Comparison of ENCODE assay signal across 8 mouse cellular contexts in the genomic region with DNA sequence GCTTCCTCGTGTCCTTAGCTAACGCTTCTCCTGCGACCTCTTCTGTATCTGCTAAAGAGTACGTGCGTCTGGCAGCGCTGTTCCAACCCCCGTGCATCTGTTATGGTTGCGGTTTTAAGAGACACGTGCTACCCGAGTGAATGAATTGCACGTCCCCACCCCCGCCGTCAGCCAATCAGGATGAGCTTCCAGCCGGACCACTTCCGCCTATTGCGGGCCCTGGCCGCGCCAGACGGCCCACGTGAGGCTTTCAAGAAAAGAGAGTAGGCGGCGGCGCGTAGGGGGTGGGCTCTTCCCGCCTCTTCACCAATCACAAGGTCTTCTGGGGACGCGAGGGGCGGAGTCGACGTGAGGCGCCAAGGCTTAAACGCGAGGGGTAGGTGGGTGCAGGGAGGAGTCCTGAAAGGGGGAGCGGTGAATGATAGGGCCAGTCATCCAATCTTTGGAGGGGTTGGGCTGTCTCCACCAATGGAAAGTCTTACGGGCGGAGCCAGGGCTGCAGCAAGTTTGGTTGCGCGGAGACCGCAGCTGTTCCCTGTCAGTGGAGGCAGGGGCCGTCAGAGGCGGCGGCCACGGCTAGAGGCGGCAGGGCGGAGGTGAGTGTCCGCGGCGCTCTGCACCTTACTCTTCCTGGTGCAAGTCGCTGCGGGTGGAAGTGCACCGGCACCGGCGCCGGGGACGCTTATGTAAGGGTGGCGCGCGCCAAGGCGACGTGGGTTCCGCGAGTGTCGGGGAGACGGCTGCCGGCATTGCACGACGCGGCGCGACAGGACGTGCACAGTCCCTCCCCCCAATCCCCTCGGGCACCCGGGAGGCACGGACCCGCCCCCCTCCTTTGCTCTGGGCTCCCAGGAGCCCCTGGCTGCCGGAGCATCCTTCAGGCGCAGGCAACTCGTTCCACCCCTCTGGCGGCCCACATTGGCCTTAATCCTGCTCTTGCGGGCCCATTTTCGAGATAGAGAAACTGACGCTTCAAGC. TPM values are rescaled to one million over a fixed set of nuclear protein-coding genes. Genes with fewer than 3 reads are reported as not detected.
DNase-seq lines count a peak whose midpoint lies in the region; ATAC-seq and TF ChIP-seq lines count a peak whose summit lies in the region.

Gene Pcx, plus strand, starts transcription at position 487 of the 978 bp plus-strand sequence.

- peaks cover 12% of the 10 kb centered on the region for H3K27me3 ChIP-seq in forebrain, embryonic 10.5 days (ENCODE audit: poor library complexity, severe bottlenecking)
- 0 out of 2 replicates have a peak, but pooled peaks cover 5% of the 10 kb centered on the region for H3K27me3 ChIP-seq in heart, embryonic 15.5 days
- no peaks in the 10 kb centered on the region; the same call in none of the 2 replicates for H3K27me3 ChIP-seq in liver, embryonic 14.5 days (ENCODE audit: control insufficient read depth, insufficient read depth, low read length)
- H3K27me3 ChIP-seq in neural tube, embryonic 11.5 days (ENCODE audit: control insufficient read depth, insufficient read depth, low read length): no peaks in the 10 kb centered on the region
- H3K27me3 ChIP-seq in stomach, postnatal 0 days (ENCODE audit: control insufficient read depth, insufficient read depth, low read length): no peaks in the 10 kb centered on the region

- H3K9ac ChIP-seq in heart, embryonic 15.5 days: peak within 1 kb of the TSS; percentile 60
- H3K9ac ChIP-seq in liver, embryonic 14.5 days (replicated peaks): peak within 1 kb of the TSS; percentile 91
- peak within 1 kb of the TSS; percentile 57 for H3K9ac ChIP-seq in neural tube, embryonic 11.5 days (ENCODE audit: low read length)
- H3K9ac ChIP-seq in stomach, postnatal 0 days (ENCODE audit: low read length): peak within 1 kb of the TSS; percentile 64

- TF ChIP-seq CTCF in liver, embryonic 14.5 days (IDR thresholded peaks at IDR 0.05; ENCODE audit: low read depth): peak; percentile 19; the same call in 1 of the 2 replicates
- TF ChIP-seq CTCF in stomach, postnatal 0 days (IDR thresholded peaks at IDR 0.05; ENCODE audit: low read depth): peak; percentile 9; the same call in 1 of the 2 replicates

- H3K27ac ChIP-seq in forebrain, embryonic 10.5 days: peak within 1 kb of the TSS; percentile 70
- H3K27ac ChIP-seq in heart, embryonic 15.5 days: peak within 1 kb of the TSS; percentile 54
- peak within 1 kb of the TSS; percentile 26 for H3K27ac ChIP-seq in liver, embryonic 14.5 days
- H3K27ac ChIP-seq in neural tube, embryonic 11.5 days (ENCODE audit: low read depth, low read length): peak within 1 kb of the TSS; percentile 14; the same call in 1 of the 2 replicates
- peak within 1 kb of the TSS; percentile 71 for H3K27ac ChIP-seq in stomach, postnatal 0 days (replicated peaks)

- H3K9me3 ChIP-seq in forebrain, embryonic 10.5 days: no peaks in the 10 kb centered on the region
- H3K9me3 ChIP-seq in heart, embryonic 15.5 days (replicated peaks): no peaks in the 10 kb centered on the region
- no peaks in the 10 kb centered on the region for H3K9me3 ChIP-seq in liver, embryonic 14.5 days (ENCODE audit: control insufficient read depth, low read length)
- no peaks in the 10 kb centered on the region for H3K9me3 ChIP-seq in neural tube, embryonic 11.5 days (ENCODE audit: control insufficient read depth, low read length)
- H3K9me3 ChIP-seq in stomach, postnatal 0 days (ENCODE audit: control insufficient read depth, low read length): no peaks in the 10 kb centered on the region

- H3K4me1 ChIP-seq in forebrain, embryonic 10.5 days: peaks cover 21% of the 10 kb centered on the region
- H3K4me1 ChIP-seq in heart, embryonic 15.5 days (replicated peaks): peaks cover 12% of the 10 kb centered on the region
- H3K4me1 ChIP-seq in liver, embryonic 14.5 days (replicated peaks; ENCODE audit: control insufficient read depth in 2 of 2, insufficient read depth in 2 of 2, low read length in 1 of 2): peaks cover 11 to 18% of the 10 kb centered on the region in 2 experiments
- peaks cover 6% of the 10 kb centered on the region; the same call in 1 of the 2 replicates for H3K4me1 ChIP-seq in neural tube, embryonic 11.5 days (ENCODE audit: control insufficient read depth, insufficient read depth, low read length)
- H3K4me1 ChIP-seq in stomach, postnatal 0 days (replicated peaks; ENCODE audit: control insufficient read depth, insufficient read depth): no peaks in the 10 kb centered on the region

- peak; percentile 99 for ATAC-seq in heart, embryonic 15.5 days (replicated peaks; ENCODE audit: insufficient number of reproducible peaks, insufficient read depth, low FRiP score, low read depth)
- peak; percentile 99 for ATAC-seq in liver, embryonic 14.5 days (ENCODE audit: insufficient read depth)
- peak; percentile 100 for ATAC-seq in neural tube, embryonic 11.5 days (ENCODE audit: insufficient read depth, low FRiP score, low TSS enrichment)
- peak; percentile 98 for ATAC-seq in stomach, postnatal 0 days (ENCODE audit: low FRiP score, low TSS enrichment)

- under 1% methylated on average over 82 of the region's 82 CpGs for WGBS in forebrain, embryonic 10.5 days
- under 1% methylated on average over 82 of the region's 82 CpGs for WGBS in heart, embryonic 15.5 days
- under 1% methylated on average over 82 of the region's 82 CpGs for WGBS in liver, embryonic 14.5 days (ENCODE audit: insufficient replicate concordance)
- under 1% methylated on average over 79 of the region's 82 CpGs for WGBS in neural tube, embryonic 11.5 days
- under 1% methylated on average over 73 of the region's 82 CpGs for WGBS in stomach, postnatal 0 days

- DNase-seq in CD8-positive naive resting alpha-beta T cell, adult 2 months (ENCODE audit: low read depth in 2 of 2, low spot score in 2 of 2): peak; percentile 97 to 99
- peak; percentile 99 for DNase-seq in c-Kit-positive CD71-negative TER-119-negative erythroid progenitor cells, embryonic 14.5 days (ENCODE audit: low read depth)
- peak; percentile 99 for DNase-seq in forebrain, embryonic 10.5 days (ENCODE audit: extremely low spot score, low spot score)
- peak; percentile 98 to 100 for DNase-seq in kidney, postnatal 25 days
- DNase-seq in liver, embryonic 14.5 days (ENCODE audit: low read depth in 3 of 3, low spot score in 3 of 3): peak; percentile 99 to 100 (median 100)
- DNase-seq in neural tube, embryonic 11.5 days (ENCODE audit: low spot score): peak; percentile 100
- peak; percentile 99 for DNase-seq in stomach, postnatal 0 days (ENCODE audit: low spot score)

- peak within 1 kb of the TSS; percentile 94 for H3K4me2 ChIP-seq in heart, embryonic 15.5 days
- peak within 1 kb of the TSS; percentile 98 for H3K4me2 ChIP-seq in liver, embryonic 14.5 days (ENCODE audit: low read depth)
- H3K4me2 ChIP-seq in neural tube, embryonic 11.5 days (ENCODE audit: low read depth): peak within 1 kb of the TSS; percentile 81
- peak within 1 kb of the TSS; percentile 92 for H3K4me2 ChIP-seq in stomach, postnatal 0 days (replicated peaks; ENCODE audit: low read depth)

- peak within 1 kb of the TSS; percentile 75 for H3K4me3 ChIP-seq in forebrain, embryonic 10.5 days
- H3K4me3 ChIP-seq in heart, embryonic 15.5 days: peak within 1 kb of the TSS; percentile 75
- peak within 1 kb of the TSS; percentile 84 to 90 for H3K4me3 ChIP-seq in liver, embryonic 14.5 days (ENCODE audit: insufficient read depth in 1 of 2, low read depth in 2 of 2, low read length in 2 of 2)
- H3K4me3 ChIP-seq in neural tube, embryonic 11.5 days (ENCODE audit: low read depth, low read length): peak within 1 kb of the TSS; percentile 70
- peak within 1 kb of the TSS; percentile 70 for H3K4me3 ChIP-seq in stomach, postnatal 0 days (ENCODE audit: low read depth, low read length)

- H3K36me3 ChIP-seq in forebrain, embryonic 10.5 days (replicated peaks): no peaks in the 10 kb centered on the region
- H3K36me3 ChIP-seq in heart, embryonic 15.5 days: no peaks in the 10 kb centered on the region
- no peaks in the 10 kb centered on the region for H3K36me3 ChIP-seq in liver, embryonic 14.5 days (replicated peaks; ENCODE audit: control insufficient read depth, insufficient read depth, low read depth)
- H3K36me3 ChIP-seq in neural tube, embryonic 11.5 days (ENCODE audit: control insufficient read depth, insufficient read depth, low read length): no peaks in the 10 kb centered on the region
- H3K36me3 ChIP-seq in stomach, postnatal 0 days (ENCODE audit: control insufficient read depth, insufficient read depth, low read length): no peaks in the 10 kb centered on the region; the same call in 1 of the 2 replicates

- TF ChIP-seq EP300 in liver, embryonic 14.5 days (IDR thresholded peaks at IDR 0.05; ENCODE audit: low read depth): 0 out of 2 replicates have a peak, but pooled peaks have one; percentile 24
- no peak for TF ChIP-seq EP300 in stomach, postnatal 0 days (optimal IDR thresholded peaks at IDR 0.05)

RNA-seq across cellular contexts. Expression of gene Pcx, which starts in this region (rescaled TPM):
- 17.0 and 18.5 TPM in 2 replicates for polyA plus RNA-seq in forebrain, embryonic 10.5 days (2016; fragmentation: Nextera tagmentation; extraction: Ambion mirVana)
- polyA plus RNA-seq in heart, embryonic 15.5 days (2015; fragmentation: Nextera tagmentation; extraction: Ambion mirVana): 10.5 and 16.8 TPM in 2 replicates
- polyA plus RNA-seq in liver, embryonic 14.5 days (2012; rRNA removed): 14.7 and 16.4 TPM in 2 replicates
- polyA plus RNA-seq in liver, embryonic 14.5 days (2014; fragmentation: Nextera tagmentation; extraction: Ambion mirVana): 25.6 and 29.1 TPM in 2 replicates
- 19.3 and 19.6 TPM in 2 replicates for polyA plus RNA-seq in neural tube, embryonic 11.5 days (2014; fragmentation: Nextera tagmentation; extraction: Ambion mirVana)
- polyA plus RNA-seq in stomach, postnatal 0 days (2015; fragmentation: Nextera tagmentation; extraction: Ambion mirVana): 28.9 and 33.9 TPM in 2 replicates

Comparison
In these comparisons a context has a peak if more than half of its experiments do, and no peak if none do; other contexts are left out.
1. Peak in every context shown above with its lines: DNase-seq, ATAC-seq, H3K4me3 ChIP-seq and H3K27ac ChIP-seq.
2. H3K27ac ChIP-seq: peak in every context shown above with its lines; median percentile 71 in stomach, postnatal 0 days; 70 in forebrain, embryonic 10.5 days; 54 in heart, embryonic 15.5 days; 26 in liver, embryonic 14.5 days; 14 in neural tube, embryonic 11.5 days.